Mouse (Mus musculus): ENCODE results near the gene Sirt2. TPM values are rescaled to one million over a fixed set of nuclear protein-coding genes. Genes with fewer than 3 reads are reported as not detected.
A peak's percentile ranks its signal among the peaks of the same experiment; 100 is the strongest.

Gene Sirt2
- total and polyA plus RNA-seq, 3 experiments, result 35.7 to 72.4 TPM; not detected in 1

- TF ChIP-seq MYC (IDR thresholded peaks at IDR 0.05; ENCODE audit: low read depth, low read length), result peak; percentile 99
- peak; percentile 40; the same call in 1 of the 2 replicates for TF ChIP-seq GATA1 (IDR thresholded peaks at IDR 0.05; ENCODE audit: low read depth, low read length)
- peak; percentile 52 for TF ChIP-seq TCF12 (IDR thresholded peaks at IDR 0.05; ENCODE audit: low read depth, low read length)
- peak; percentile 72 for TF ChIP-seq POLR2AphosphoS2 (IDR thresholded peaks at IDR 0.05; ENCODE audit: low read length)
- peak; percentile 71 for TF ChIP-seq USF1 (IDR thresholded peaks at IDR 0.05; ENCODE audit: low read depth, low read length)
- TF ChIP-seq ZNF384 (IDR thresholded peaks at IDR 0.05; ENCODE audit: low read depth, low read length), result peak; percentile 100
- peak; percentile 93; the same call in 1 of the 2 replicates for TF ChIP-seq E2F4 (IDR thresholded peaks at IDR 0.05; ENCODE audit: borderline replicate concordance, low read depth, low read length)
- peak; percentile 59; the same call in 1 of the 2 replicates for TF ChIP-seq ETS1 (IDR thresholded peaks at IDR 0.05; ENCODE audit: low read depth, low read length)
- TF ChIP-seq UBTF (IDR thresholded peaks at IDR 0.05; ENCODE audit: borderline replicate concordance, insufficient read depth, low read depth, low read length), result no peak
- TF ChIP-seq CHD1 (IDR thresholded peaks at IDR 0.05; ENCODE audit: low read depth, low read length), result no peak
- peak; percentile 61 for TF ChIP-seq BHLHE40 (IDR thresholded peaks at IDR 0.05; ENCODE audit: borderline replicate concordance, low read depth, low read length)
Observed at GRCm38 (mm10) chr7:28811228-28811627, 44.7 kb downstream of the Sirt2 start (continued).

GRCm38 (mm10) chr7:28811640-28812275, 45.2 kb downstream of the Sirt2 start:
- Histone ChIP-seq H3K27ac (ENCODE audit: control insufficient read depth, low read depth, low read length) (peak overlapping the region; percentile 70), H3K4me3 (ENCODE audit: control insufficient read depth in 1 of 2, insufficient read depth in 1 of 2, low read depth in 2 of 2, low read length in 2 of 2) (peak overlapping the region; percentile 42 to 65), H3K79me2 (ENCODE audit: control insufficient read depth, insufficient read depth, low read length, poor library complexity) (peaks cover 60% of the 10 kb centered on the region), H3K27me3 (ENCODE audit: control insufficient read depth in 1 of 2, insufficient read depth in 2 of 2, low read length in 2 of 2) (no peaks in the 10 kb centered on the region), H3K4me1 (ENCODE audit: control insufficient read depth in 1 of 2, insufficient read depth in 2 of 2, low read length in 2 of 2) (peaks cover 11 to 55% of the 10 kb centered on the region in 2 experiments), H3K36me3 (ENCODE audit: control insufficient read depth in 1 of 2, insufficient read depth in 2 of 2, low read length in 2 of 2) (peaks cover 28 to 50% of the 10 kb centered on the region in 2 experiments), H3K9me3 (replicated peaks; ENCODE audit: insufficient read depth, low read length) (no peaks in the 10 kb centered on the region), H3K9ac (ENCODE audit: control insufficient read depth, low read depth, low read length, poor library complexity, severe bottlenecking) (peak overlapping the region; percentile 71)
- DNase-seq (ENCODE audit: low read depth, low spot score), result peak; percentile 47
- peak; percentile 27 for TF ChIP-seq SIN3A (IDR thresholded peaks at IDR 0.05; ENCODE audit: low read length)
- no peak for TF ChIP-seq HCFC1 (IDR thresholded peaks at IDR 0.05; ENCODE audit: low read depth, low read length)
- peak; percentile 91 for TF ChIP-seq CHD1 (IDR thresholded peaks at IDR 0.05; ENCODE audit: low read depth, low read length)
- no peak for TF ChIP-seq JUND (IDR thresholded peaks at IDR 0.05; ENCODE audit: low read depth, low read length)
- no peak for TF ChIP-seq ZNF384 (IDR thresholded peaks at IDR 0.05; ENCODE audit: low read depth, low read length)
- TF ChIP-seq MEF2A (IDR thresholded peaks at IDR 0.05; ENCODE audit: extremely low read depth, insufficient replicate concordance, low read depth, low read length, poor library complexity, severe bottlenecking), result no peak
- no peak for TF ChIP-seq E2F4 (IDR thresholded peaks at IDR 0.05; ENCODE audit: borderline replicate concordance, low read depth, low read length)
- no peak for TF ChIP-seq TBP (IDR thresholded peaks at IDR 0.05; ENCODE audit: low read depth, low read length)

GRCm38 (mm10) chr7:28812436-28812835, 45.9 kb downstream of the Sirt2 start:
- Histone ChIP-seq H3K9ac (ENCODE audit: control insufficient read depth, low read depth, low read length, poor library complexity, severe bottlenecking) (peak overlapping the region; percentile 71), H3K27ac (ENCODE audit: control insufficient read depth, low read depth, low read length) (peak overlapping the region; percentile 70), H3K36me3 (ENCODE audit: control insufficient read depth in 1 of 2, insufficient read depth in 2 of 2, low read length in 2 of 2) (peaks cover 35 to 57% of the 10 kb centered on the region in 2 experiments), H3K9me3 (replicated peaks; ENCODE audit: insufficient read depth, low read length) (no peaks in the 10 kb centered on the region), H3K27me3 (ENCODE audit: control insufficient read depth in 1 of 2, insufficient read depth in 2 of 2, low read length in 2 of 2) (no peaks in the 10 kb centered on the region), H3K79me2 (ENCODE audit: control insufficient read depth, insufficient read depth, low read length, poor library complexity) (peaks cover 64% of the 10 kb centered on the region), H3K4me3 (ENCODE audit: control insufficient read depth in 1 of 2, insufficient read depth in 1 of 2, low read depth in 2 of 2, low read length in 2 of 2) (peak overlapping the region; percentile 42 to 65), H3K4me1 (ENCODE audit: control insufficient read depth in 1 of 2, insufficient read depth in 2 of 2, low read length in 2 of 2) (peaks cover 16 to 59% of the 10 kb centered on the region in 2 experiments)
- no peak for TF ChIP-seq TAL1 (IDR thresholded peaks at IDR 0.05; ENCODE audit: low read length)
- no peak for TF ChIP-seq MAFK (IDR thresholded peaks at IDR 0.05; ENCODE audit: borderline replicate concordance, low read depth, low read length)
- 0 out of 4 replicates have a peak, but pooled peaks of 1 of the 2 experiments have one; percentile 19 for TF ChIP-seq POLR2A (IDR thresholded peaks at IDR 0.05; ENCODE audit: control insufficient read depth in 1 of 2, insufficient read depth in 1 of 2, low read depth in 1 of 2, low read length in 2 of 2, poor library complexity in 1 of 2)
- no peak for DNase-seq (ENCODE audit: low read depth, low spot score)

All from MEL (cell line).